Mouse (Mus musculus) mouse embryonic stem cell (cell line): ENCODE measurements around the gene Cemip.

Source experiments
- in situ Hi-C, 2 experiments: fragments of 300-500 bp; cut with MboI; formaldehyde crosslinking; loops; 1 replicate in 1 of 2; 3 replicates in 1 of 2; pipeline ENCODE4 v1.14.3; 2019 to 2020; ENCODE audit warnings: low sequenced_read_pairs in 2 of 2, low pct_unique_long_range_greater_than_20kb in 1 of 2, mixed read lengths in 1 of 2; ENCODE audit not compliant: unreplicated experiment in 1 of 2

Gene Cemip

GRCm38 (mm10) chr7:84044581-84045290 is 41.6 kb downstream of the Cemip start:
- in situ Hi-C loops: no loop called here

- in situ Hi-C loops: no loop called here
Observed at GRCm38 (mm10) chr7:84042726-84043125, 43.6 kb downstream of the Cemip start.

GRCm38 (mm10) chr7:84039856-84040522 is 46.3 kb downstream of the Cemip start:
- in situ Hi-C loops: no loop called here

- in situ Hi-C loops: no loop called here
Observed at GRCm38 (mm10) chr7:84038642-84039041, 47.7 kb downstream of the Cemip start.

GRCm38 (mm10) chr7:84032831-84033230 is 53.5 kb downstream of the Cemip start:
- in situ Hi-C loops: no loop called here

GRCm38 (mm10) chr7:84029120-84029771 is 57.1 kb downstream of the Cemip start:
- in situ Hi-C loops: no loop called here

- in situ Hi-C loops: no loop called here
Observed at GRCm38 (mm10) chr7:84028368-84028767, 57.9 kb downstream of the Cemip start.

GRCm38 (mm10) chr7:84026950-84027585 is 59.2 kb downstream of the Cemip start:
- in situ Hi-C loops: no loop called here

- in situ Hi-C loops: no loop called here
Observed at GRCm38 (mm10) chr7:84026090-84026489, 60.2 kb downstream of the Cemip start.

- in situ Hi-C loops: no loop called here
Observed at GRCm38 (mm10) chr7:84023466-84023865, 62.8 kb downstream of the Cemip start.

GRCm38 (mm10) chr7:84022462-84022861 is 63.8 kb downstream of the Cemip start:
- in situ Hi-C loops: no loop called here

- in situ Hi-C loops: no loop called here
Observed at GRCm38 (mm10) chr7:84019381-84019780, 66.9 kb downstream of the Cemip start.

- in situ Hi-C loops: no loop called here
Observed at GRCm38 (mm10) chr7:84018291-84019266, 67.7 kb downstream of the Cemip start.

GRCm38 (mm10) chr7:84015050-84015449 is 71.3 kb downstream of the Cemip start:
- in situ Hi-C loops: no loop called here

GRCm38 (mm10) chr7:84013656-84014055 is 72.6 kb downstream of the Cemip start:
- in situ Hi-C loops: no loop called here

- in situ Hi-C loops: loop anchor here in 1 of 2 experiments (10.0 kb wide), 1 partner anchor 60 kb away; no protein-coding TSS in a partner anchor
Observed at GRCm38 (mm10) chr7:84004357-84004756, 81.9 kb downstream of the Cemip start.

GRCm38 (mm10) chr7:84001516-84001915 is 84.8 kb downstream of the Cemip start:
- in situ Hi-C loops: loop anchor here in 1 of 2 experiments (10.0 kb wide), 1 partner anchor 63 kb away; no protein-coding TSS in a partner anchor

- in situ Hi-C loops: loop anchor here in 1 of 2 experiments (10.0 kb wide), 1 partner anchor 64 kb away; no protein-coding TSS in a partner anchor
Observed at GRCm38 (mm10) chr7:84000671-84001070, 85.6 kb downstream of the Cemip start.
